Mouse (Mus musculus) heart, embryonic 10.5 days (tissue): Measurements from ENCODE around the gene Mre11a. TPM values are rescaled to one million over a fixed set of nuclear protein-coding genes. Genes with fewer than 3 reads are reported as not detected.

Experiments used
- DNase-seq: peaks from one replicate; pipeline ENCODE4 v3.0.0-alpha.2; 2017; ENCODE audit warnings: low spot score
- H3K27ac ChIP-seq: fragments of 300-500 bp; sonication (generic); 2 replicates; pipeline ENCODE4 v1.5.1; 2016; ENCODE audit warnings: mild to moderate bottlenecking
- H3K27me3 ChIP-seq: fragments of 300-500 bp; sonication (generic); 2 replicates; pipeline ENCODE4 v1.6.1; 2016; ENCODE audit warnings: mild to moderate bottlenecking; ENCODE audit not compliant: poor library complexity, insufficient read depth, severe bottlenecking
- H3K36me3 ChIP-seq: fragments of 300-500 bp; sonication (generic); 2 replicates; pipeline ENCODE4 v1.6.1; 2016; ENCODE audit warnings: mild to moderate bottlenecking, moderate library complexity
- H3K4me1 ChIP-seq: fragments of 300-500 bp; sonication (generic); 2 replicates; pipeline ENCODE4 v1.6.1; 2016; ENCODE audit warnings: mild to moderate bottlenecking
- H3K4me3 ChIP-seq: fragments of 300-500 bp; sonication (generic); 2 replicates; pipeline ENCODE4 v1.5.1; 2016; ENCODE audit warnings: mild to moderate bottlenecking, moderate library complexity
- H3K9me3 ChIP-seq: fragments of 300-500 bp; sonication (generic); 2 replicates; pipeline ENCODE4 v1.6.1; 2016; ENCODE audit warnings: mild to moderate bottlenecking, moderate library complexity
- WGBS: fragments of 180-500 bp; shearing (Covaris S2); methylation state at CpG from one replicate; pipeline ENCODE4 v1.1.7; 2016; 5-methylcytosine and 5-hydroxymethylcytosine counted together
- polyA plus RNA-seq: library from polyadenylated mRNA; unstranded; fragments of >200 nt; fragmentation: Nextera tagmentation; extraction: Ambion mirVana; gene quantifications from 2 replicates; pipeline ENCODE4 v1.2.1, GENCODE M21; 2016

Mre11a gene
- polyA plus RNA-seq, 1 experiment from 2014 or later = 27.5 TPM

GRCm38 (mm10) chr9:14839527-14839926 is 55.1 kb downstream of the Mre11a start:
- no peak overlapping the region for H3K4me3 ChIP-seq
- peaks cover 19% of the 10 kb centered on the region for H3K36me3 ChIP-seq
- H3K27me3 ChIP-seq = no peaks in the 10 kb centered on the region
- WGBS = 56% methylated on average over 7 of the region's 7 CpGs
- 0 out of 2 replicates have a peak overlapping the region, but pooled peaks have one; percentile 3 for H3K27ac ChIP-seq
- no peak for DNase-seq
- H3K9me3 ChIP-seq = no peaks in the 10 kb centered on the region
- H3K4me1 ChIP-seq = peaks cover 5% of the 10 kb centered on the region; the same call in 1 of the 2 replicates

GRCm38 (mm10) chr9:14839970-14840369 is 55.5 kb downstream of the Mre11a start:
- Histone ChIP-seq H3K27me3 (no peaks in the 10 kb centered on the region), H3K36me3 (peaks cover 15% of the 10 kb centered on the region), H3K27ac (0 out of 2 replicates have a peak overlapping the region, but pooled peaks have one; percentile 3), H3K9me3 (no peaks in the 10 kb centered on the region), H3K4me3 (no peak overlapping the region), H3K4me1 (peaks cover 5% of the 10 kb centered on the region; the same call in 1 of the 2 replicates)
- WGBS = 92% methylated on average over 5 of the region's 5 CpGs
- no peak for DNase-seq

GRCm38 (mm10) chr9:14841878-14842761 is 57.7 kb downstream of the Mre11a start:
- Histone ChIP-seq H3K27me3 (no peaks in the 10 kb centered on the region), H3K36me3 (no peaks in the 10 kb centered on the region), H3K4me1 (peaks cover 5% of the 10 kb centered on the region; the same call in 1 of the 2 replicates), H3K4me3 (no peak overlapping the region), H3K27ac (no peak overlapping the region), H3K9me3 (no peaks in the 10 kb centered on the region)
- DNase-seq = no peak
- WGBS = 85% methylated on average over 10 of the region's 10 CpGs

GRCm38 (mm10) chr9:14843311-14843857 is 58.9 kb downstream of the Mre11a start:
- Histone ChIP-seq H3K4me1 (peaks cover 5% of the 10 kb centered on the region; the same call in 1 of the 2 replicates), H3K4me3 (no peak overlapping the region), H3K36me3 (no peaks in the 10 kb centered on the region), H3K27me3 (no peaks in the 10 kb centered on the region), H3K27ac (no peak overlapping the region), H3K9me3 (no peaks in the 10 kb centered on the region)
- 87% methylated on average over 6 of the region's 6 CpGs for WGBS
- DNase-seq = peak; percentile 67

- H3K4me3 ChIP-seq = no peak overlapping the region
- DNase-seq = no peak
- peaks cover 5% of the 10 kb centered on the region; the same call in 1 of the 2 replicates for H3K4me1 ChIP-seq
- H3K27me3 ChIP-seq = no peaks in the 10 kb centered on the region
- 90% methylated on average over 3 of the region's 3 CpGs for WGBS
- no peaks in the 10 kb centered on the region for H3K9me3 ChIP-seq
- H3K27ac ChIP-seq = no peak overlapping the region
- H3K36me3 ChIP-seq = no peaks in the 10 kb centered on the region
These were observed 59.4 kb downstream of the Mre11a start for GRCm38 (mm10) chr9:14843901-14844300.

- no peaks in the 10 kb centered on the region for H3K36me3 ChIP-seq
- no peaks in the 10 kb centered on the region for H3K4me1 ChIP-seq
- H3K27ac ChIP-seq = no peak overlapping the region
- no peak for DNase-seq
- no peaks in the 10 kb centered on the region for H3K9me3 ChIP-seq
- H3K4me3 ChIP-seq = no peak overlapping the region
- no peaks in the 10 kb centered on the region for H3K27me3 ChIP-seq
- whole genome bisulfite sequencing = 38% methylated on average over 5 of the region's 5 CpGs
These were observed 62.0 kb downstream of the Mre11a start for GRCm38 (mm10) chr9:14846428-14846827.

DNA sequence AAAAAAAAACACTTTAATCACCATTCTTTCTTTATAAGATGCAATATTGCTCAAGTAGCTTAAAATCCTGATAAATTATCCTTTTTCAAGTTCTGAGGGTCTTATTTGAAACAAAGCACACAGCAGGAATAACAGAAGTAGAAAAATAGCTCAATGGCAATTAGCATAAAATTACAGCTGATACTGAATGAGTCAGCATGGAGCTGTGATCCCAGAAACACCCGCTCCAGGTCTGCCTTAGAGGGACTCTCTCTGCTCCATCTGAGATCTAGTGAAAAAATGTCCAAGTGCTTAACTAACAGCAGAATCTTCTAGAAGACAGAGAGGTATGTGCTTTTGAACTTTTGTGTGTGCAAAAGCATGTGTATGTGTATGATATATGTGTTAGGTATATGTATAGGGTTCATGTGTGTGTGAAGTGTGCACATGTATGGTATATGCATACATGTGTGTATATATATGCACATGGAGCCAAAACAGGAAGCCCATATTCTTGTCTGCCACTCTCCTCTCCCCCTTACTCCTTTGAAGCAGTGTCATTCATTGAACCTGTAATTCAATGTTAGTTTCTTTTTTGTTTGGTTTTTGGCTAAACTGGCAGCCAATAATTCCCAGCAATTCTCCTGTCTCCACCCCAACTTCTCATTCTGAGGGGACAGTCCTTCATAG is 63.9 kb downstream of the Mre11a start:
- no peak overlapping the region for H3K4me3 ChIP-seq
- no peaks in the 10 kb centered on the region for H3K27me3 ChIP-seq
- H3K36me3 ChIP-seq = no peaks in the 10 kb centered on the region
- WGBS = 77% methylated on average over 1 of the region's 1 CpGs
- no peaks in the 10 kb centered on the region for H3K9me3 ChIP-seq
- no peaks in the 10 kb centered on the region for H3K4me1 ChIP-seq
- DNase-seq = no peak
- no peak overlapping the region for H3K27ac ChIP-seq

GRCm38 (mm10) chr9:14854585-14854984 is 70.1 kb downstream of the Mre11a start:
- H3K4me3 ChIP-seq = no peak overlapping the region
- no peak overlapping the region for H3K27ac ChIP-seq
- H3K9me3 ChIP-seq = no peaks in the 10 kb centered on the region
- peaks cover 35% of the 10 kb centered on the region for H3K27me3 ChIP-seq
- no peaks in the 10 kb centered on the region for H3K4me1 ChIP-seq
- peak; percentile 45 for DNase-seq
- no peaks in the 10 kb centered on the region for H3K36me3 ChIP-seq
- 84% methylated on average over 4 of the region's 4 CpGs for WGBS

DNA sequence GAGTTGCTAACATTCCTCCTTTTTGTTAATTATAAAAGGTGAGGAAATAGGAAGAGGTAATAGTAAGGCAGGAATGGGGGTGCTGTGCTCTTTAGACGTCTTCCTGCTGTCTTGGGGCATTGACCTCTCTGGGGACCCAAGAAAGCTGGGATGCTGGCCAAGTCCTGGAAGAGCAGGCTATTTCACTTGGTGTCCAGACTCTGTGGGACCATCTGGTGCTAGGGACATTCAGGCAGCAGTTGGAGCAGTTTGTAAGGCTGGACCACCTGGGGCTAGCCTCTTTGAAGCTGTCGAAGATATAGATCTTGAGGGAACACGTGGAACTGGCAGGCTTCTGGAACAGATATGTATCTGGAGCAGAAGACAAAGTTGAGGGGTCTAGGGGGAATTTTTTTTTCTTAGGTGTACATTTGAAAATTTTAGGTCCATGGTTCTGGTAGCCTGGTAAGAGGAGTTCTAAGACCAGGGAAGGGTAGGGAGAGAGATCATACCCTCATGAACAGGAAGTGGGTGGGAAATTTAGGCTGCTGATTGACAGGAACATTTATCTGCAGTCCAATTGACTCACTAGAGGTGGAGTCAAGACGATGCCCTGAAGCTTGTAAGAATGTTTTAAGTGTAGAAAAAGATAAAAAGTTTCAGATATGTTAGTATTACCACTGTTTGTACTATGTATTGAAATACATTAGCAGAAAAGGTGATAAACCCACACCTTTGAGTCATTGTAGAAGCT is 72.6 kb downstream of the Mre11a start:
- Histone ChIP-seq H3K9me3 (no peaks in the 10 kb centered on the region), H3K27ac (no peak overlapping the region), H3K4me1 (peaks cover 3% of the 10 kb centered on the region; the same call in 1 of the 2 replicates), H3K36me3 (no peaks in the 10 kb centered on the region), H3K27me3 (peaks cover 60% of the 10 kb centered on the region), H3K4me3 (no peak overlapping the region)
- 52% methylated on average over 4 of the region's 4 CpGs for WGBS
- DNase-seq = peak; percentile 67

DNA sequence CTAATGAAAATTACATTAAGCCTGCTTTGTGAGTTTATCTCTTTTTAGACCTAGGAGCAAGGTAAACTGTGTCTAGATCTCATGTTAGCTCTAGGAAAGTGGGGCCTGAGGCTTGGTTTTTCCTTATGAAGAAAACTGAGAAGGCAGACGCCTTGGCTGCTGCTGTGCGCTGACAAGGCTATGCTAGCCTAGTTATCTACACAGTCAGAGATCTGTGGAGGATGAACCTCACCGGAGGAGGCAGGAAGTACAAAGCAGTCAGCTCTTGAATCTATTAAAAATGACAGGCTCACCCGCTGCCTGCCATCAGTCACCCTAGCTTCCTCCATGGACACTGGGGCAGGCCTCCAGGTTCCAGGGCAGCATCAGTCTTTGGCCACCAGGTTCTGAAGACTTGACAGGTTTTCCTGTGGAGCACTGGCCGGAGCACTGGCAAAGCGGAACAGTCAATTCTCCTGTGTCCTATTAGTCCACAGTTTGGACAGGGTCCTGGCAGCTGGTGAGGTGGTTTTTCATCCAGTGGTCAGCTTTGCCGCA is 73.8 kb downstream of the Mre11a start:
- Histone ChIP-seq H3K9me3 (no peaks in the 10 kb centered on the region), H3K4me3 (no peak overlapping the region), H3K4me1 (peaks cover 3% of the 10 kb centered on the region; the same call in 1 of the 2 replicates), H3K27me3 (peaks cover 71% of the 10 kb centered on the region), H3K27ac (no peak overlapping the region), H3K36me3 (no peaks in the 10 kb centered on the region)
- 70% methylated on average over 7 of the region's 7 CpGs for WGBS
- peak; percentile 58 for DNase-seq

GRCm38 (mm10) chr9:14858782-14859181 is 74.3 kb downstream of the Mre11a start:
- DNase-seq = peak; percentile 43
- H3K27ac ChIP-seq = no peak overlapping the region
- H3K27me3 ChIP-seq = peaks cover 77% of the 10 kb centered on the region
- H3K4me1 ChIP-seq = peaks cover 3% of the 10 kb centered on the region; the same call in 1 of the 2 replicates
- no peaks in the 10 kb centered on the region for H3K36me3 ChIP-seq
- 83% methylated on average over 3 of the region's 3 CpGs for WGBS
- H3K9me3 ChIP-seq = no peaks in the 10 kb centered on the region
- no peak overlapping the region for H3K4me3 ChIP-seq
